8 mouse cellular contexts compared by ENCODE assay signal in the genomic region with DNA sequence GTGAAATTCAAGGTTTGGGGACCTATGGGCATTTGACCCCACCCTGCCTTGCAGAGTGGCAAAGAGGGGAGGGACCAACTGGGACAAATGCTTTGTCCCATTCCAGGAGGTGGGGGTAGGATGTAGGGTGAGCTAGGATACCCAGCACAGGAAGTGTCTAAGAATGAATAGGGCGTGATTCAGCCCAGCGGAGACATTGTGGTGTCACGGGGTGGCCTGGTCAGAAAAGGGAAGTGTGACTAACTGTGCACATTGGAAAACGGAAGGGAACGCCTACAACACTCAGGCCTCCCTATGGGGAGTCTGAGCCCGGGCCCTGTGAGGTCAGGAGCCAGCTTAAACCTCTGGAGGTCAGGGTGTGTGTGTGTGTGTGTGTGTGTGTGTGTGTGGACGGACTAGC. TPM values are rescaled to one million over a fixed set of nuclear protein-coding genes. Genes with fewer than 3 reads are reported as not detected.
DNase-seq lines count a peak whose midpoint lies in the region; ATAC-seq and TF ChIP-seq lines count a peak whose summit lies in the region.

No protein-coding gene starts in this region.

- DNase-seq in midbrain, embryonic 11.5 days (ENCODE audit: low spot score, missing footprints) = no peak
- peak; percentile 61 to 87 for DNase-seq in heart, adult 2 months
- DNase-seq in kidney, postnatal 14 days = peak; percentile 71
- DNase-seq in frontal cortex, postnatal 25 days (ENCODE audit: low spot score in 2 of 2) = no peak
- DNase-seq in left cerebral cortex, postnatal 25 days (ENCODE audit: low spot score in 2 of 2) = no peak

- peaks cover 23% of the 10 kb centered on the region for H3K4me1 ChIP-seq in midbrain, embryonic 11.5 days (ENCODE audit: control insufficient read depth, insufficient read depth, low read length)
- peaks cover 51% of the 10 kb centered on the region for H3K4me1 ChIP-seq in midbrain, embryonic 15.5 days
- H3K4me1 ChIP-seq in heart, adult 2 months (ENCODE audit: control insufficient read depth, insufficient read depth, low read length) = peaks cover 22% of the 10 kb centered on the region
- H3K4me1 ChIP-seq in stomach, embryonic 15.5 days = peaks cover 33% of the 10 kb centered on the region

- no peaks in the 10 kb centered on the region for H3K9me3 ChIP-seq in midbrain, embryonic 11.5 days (ENCODE audit: control insufficient read depth, low read length)
- no peaks in the 10 kb centered on the region for H3K9me3 ChIP-seq in midbrain, embryonic 15.5 days
- no peaks in the 10 kb centered on the region for H3K9me3 ChIP-seq in stomach, embryonic 15.5 days

- H3K27me3 ChIP-seq in midbrain, embryonic 11.5 days (ENCODE audit: control insufficient read depth, insufficient read depth, low read length) = peaks cover 3% of the 10 kb centered on the region
- H3K27me3 ChIP-seq in midbrain, embryonic 15.5 days (replicated peaks) = no peaks in the 10 kb centered on the region
- H3K27me3 ChIP-seq in heart, adult 2 months (ENCODE audit: control insufficient read depth, insufficient read depth, low read length) = no peaks in the 10 kb centered on the region
- H3K27me3 ChIP-seq in stomach, embryonic 15.5 days (replicated peaks) = peaks cover 5% of the 10 kb centered on the region; the same call in 1 of the 2 replicates

- no peak overlapping the region for H3K27ac ChIP-seq in midbrain, embryonic 11.5 days (ENCODE audit: low read depth, low read length)
- H3K27ac ChIP-seq in midbrain, embryonic 15.5 days = no peak overlapping the region
- H3K27ac ChIP-seq in heart, adult 2 months = peak overlapping the region; percentile 86
- no peak overlapping the region for H3K27ac ChIP-seq in stomach, embryonic 15.5 days

- no peak overlapping the region for H3K4me2 ChIP-seq in midbrain, embryonic 11.5 days
- no peak overlapping the region for H3K4me2 ChIP-seq in midbrain, embryonic 15.5 days
- H3K4me2 ChIP-seq in stomach, embryonic 15.5 days = no peak overlapping the region

- intact Hi-C loops in heart, adult 2 months (cut with DNase I) = no loop called here
- intact Hi-C loops in left cerebral cortex, postnatal 25 days (cut with DNase I) = no loop called here

- no peaks in the 10 kb centered on the region for H3K36me3 ChIP-seq in midbrain, embryonic 11.5 days (ENCODE audit: control insufficient read depth, insufficient read depth, low read length)
- H3K36me3 ChIP-seq in midbrain, embryonic 15.5 days (replicated peaks) = no peaks in the 10 kb centered on the region
- no peaks in the 10 kb centered on the region; the same call in 1 of the 2 replicates for H3K36me3 ChIP-seq in heart, adult 2 months (ENCODE audit: control insufficient read depth, insufficient read depth, low read length)
- no peaks in the 10 kb centered on the region for H3K36me3 ChIP-seq in stomach, embryonic 15.5 days

- H3K9ac ChIP-seq in midbrain, embryonic 11.5 days (ENCODE audit: low read length) = no peak overlapping the region
- no peak overlapping the region for H3K9ac ChIP-seq in midbrain, embryonic 15.5 days
- no peak overlapping the region for H3K9ac ChIP-seq in heart, adult 2 months (ENCODE audit: low read depth, low read length)
- no peak overlapping the region for H3K9ac ChIP-seq in stomach, embryonic 15.5 days

- TF ChIP-seq CTCF in heart, adult 2 months (IDR thresholded peaks at IDR 0.05) = no peak

- peak; percentile 99 for TF ChIP-seq EP300 in heart, adult 2 months (IDR thresholded peaks at IDR 0.05; ENCODE audit: insufficient read depth, low read depth, low read length)

- H3K79me2 ChIP-seq in heart, adult 2 months (replicated peaks; ENCODE audit: control insufficient read depth, insufficient read depth, low read length) = peaks cover 4% of the 10 kb centered on the region; the same call in 1 of the 2 replicates

- no peak overlapping the region for H3K4me3 ChIP-seq in midbrain, embryonic 11.5 days (ENCODE audit: low read depth, low read length)
- no peak overlapping the region for H3K4me3 ChIP-seq in midbrain, embryonic 15.5 days
- no peak overlapping the region for H3K4me3 ChIP-seq in heart, adult 2 months
- no peak overlapping the region for H3K4me3 ChIP-seq in stomach, embryonic 15.5 days (replicated peaks)

- TF ChIP-seq POLR2A in heart, adult 2 months (IDR thresholded peaks at IDR 0.05; ENCODE audit: insufficient read depth, low read depth, low read length) = 0 out of 2 replicates have a peak, but pooled peaks have one; percentile 8

- WGBS in midbrain, embryonic 11.5 days = 62% methylated on average over 7 of the region's 7 CpGs
- WGBS in midbrain, embryonic 15.5 days = 47% methylated on average over 7 of the region's 7 CpGs
- WGBS in heart, adult 2 months = 34% methylated on average over 7 of the region's 7 CpGs
- WGBS in stomach, embryonic 15.5 days = 77% methylated on average over 7 of the region's 7 CpGs

- ATAC-seq in midbrain, embryonic 11.5 days (ENCODE audit: low FRiP score) = peak; percentile 4; the same call in 1 of the 2 replicates
- ATAC-seq in midbrain, embryonic 15.5 days (replicated peaks) = no peak
- peak; percentile 7; the same call in 1 of the 2 replicates for ATAC-seq in stomach, embryonic 15.5 days (ENCODE audit: insufficient read depth, low FRiP score, low read depth)
- ATAC-seq in erythroblast, adult 5-6 weeks (replicated peaks; ENCODE audit: low FRiP score, poor library complexity, severe bottlenecking) = no peak

RNA-seq across cellular contexts. Expression of a gene that starts 3.8 kb away (rescaled TPM):
- 10.2 and 10.8 TPM in 2 replicates for polyA plus RNA-seq in midbrain, embryonic 11.5 days (2014; fragmentation: Nextera tagmentation; extraction: Ambion mirVana)
- polyA plus RNA-seq in midbrain, embryonic 15.5 days (2015; fragmentation: Nextera tagmentation; extraction: Ambion mirVana) = 4.2 and 5.4 TPM in 2 replicates
- total RNA-seq in heart, adult 2 months (2021) = 100 to 1,000 TPM in 1 of 2 experiments, 10 to 100 TPM in 1; 99.4 to 116 TPM
- polyA plus RNA-seq in heart, adult 2 months (2012; rRNA removed) = 58.5 and 61.6 TPM in 2 replicates
- 3.1 and 3.6 TPM in 2 replicates for polyA plus RNA-seq in stomach, embryonic 15.5 days (2015; fragmentation: Nextera tagmentation; extraction: Ambion mirVana)
- total RNA-seq in erythroblast, adult 5-6 weeks (2015; ENCODE audit: low replicate concordance) = 21.5 and 23.6 TPM in 2 replicates
- 12.1 and 15.3 TPM in 2 replicates for total RNA-seq in erythroblast, adult 5-6 weeks (2017; ENCODE audit: low replicate concordance)
- total RNA-seq in left cerebral cortex, postnatal 25 days (2021) = 10 to 100 TPM; 25.1 to 27.3 TPM

RNA-seq across cellular contexts. Expression of a gene that starts 43.6 kb away (rescaled TPM):
- polyA plus RNA-seq in midbrain, embryonic 11.5 days (2014; fragmentation: Nextera tagmentation; extraction: Ambion mirVana) = 75.9 and 77.4 TPM in 2 replicates
- 83.3 and 86.6 TPM in 2 replicates for polyA plus RNA-seq in midbrain, embryonic 15.5 days (2015; fragmentation: Nextera tagmentation; extraction: Ambion mirVana)
- 100 to 1,000 TPM; 258 to 289 TPM for total RNA-seq in heart, adult 2 months (2021)
- polyA plus RNA-seq in heart, adult 2 months (2012; rRNA removed) = 27.8 and 36.6 TPM in 2 replicates
- 103 and 118 TPM in 2 replicates for polyA plus RNA-seq in stomach, embryonic 15.5 days (2015; fragmentation: Nextera tagmentation; extraction: Ambion mirVana)
- total RNA-seq in erythroblast, adult 5-6 weeks (2015; ENCODE audit: low replicate concordance) = 9.6 and 13.2 TPM in 2 replicates
- total RNA-seq in erythroblast, adult 5-6 weeks (2017; ENCODE audit: low replicate concordance) = 7.0 and 18.7 TPM in 2 replicates
- total RNA-seq in left cerebral cortex, postnatal 25 days (2021) = 100 to 1,000 TPM; 100 to 102 TPM

Comparison
In these comparisons a context has a peak if more than half of its experiments do, and no peak if none do; other contexts are left out.
1. ATAC-seq: peak in midbrain, embryonic 11.5 days (single experiment) and stomach, embryonic 15.5 days (single experiment); none in midbrain, embryonic 15.5 days (single experiment) and erythroblast, adult 5-6 weeks (single experiment).
2. DNase-seq: peak in heart, adult 2 months (2 of 2) and kidney, postnatal 14 days (single experiment); none in midbrain, embryonic 11.5 days (single experiment), frontal cortex, postnatal 25 days (0 of 2) and left cerebral cortex, postnatal 25 days (0 of 2).